Mouse (Mus musculus) frontal cortex, adult 2 months (tissue): ENCODE measurements at regions not wholly inside any gene's neighbourhood (a gene's known extent, or its start where the extent isn't known, plus 50 kb on each side); places are given as distances from the start of the nearest gene placed in this dataset.
A peak's percentile ranks its signal among the peaks of the same experiment; 100 is the strongest.

Experiments
- DNase-seq, 2 experiments: peaks; one replicate each; pipeline ENCODE4 v3.0.0; 2022; ENCODE audit warnings: low spot score in 1 of 2; ENCODE audit errors: extremely low spot score in 1 of 2

- no peak for DNase-seq
These were observed 92.1 kb upstream of the Got2 start for GRCm38 (mm10) chr8:95980405-95980804.

DNA sequence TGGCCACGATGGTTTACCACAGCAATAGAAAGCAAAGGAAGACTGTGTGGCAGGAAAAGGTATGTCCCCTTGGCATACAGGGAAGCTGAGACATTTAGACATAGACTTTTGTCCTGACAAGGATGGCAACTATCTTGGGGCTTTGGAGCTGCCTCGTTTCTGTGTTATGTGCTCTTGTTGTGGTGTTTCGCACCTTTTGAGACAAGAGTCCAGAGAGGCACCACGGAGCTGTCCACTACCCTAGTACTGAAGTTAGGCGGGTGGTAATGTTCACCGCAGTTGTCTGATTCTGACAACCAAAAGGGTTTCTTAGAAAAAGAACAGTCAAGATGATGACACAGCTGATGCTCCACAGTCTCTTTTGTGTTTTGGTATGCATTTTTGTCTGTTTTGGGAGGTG lies 90.9 kb upstream of the Got2 start:
- DNase-seq: no peak

- peak in 1 of 2 experiments; percentile 60 for DNase-seq
These were observed 86.5 kb upstream of the Got2 start for GRCm38 (mm10) chr8:95974889-95975288.

GRCm38 (mm10) chr8:95974231-95974630 lies 85.9 kb upstream of the Got2 start:
- DNase-seq: no peak

DNA sequence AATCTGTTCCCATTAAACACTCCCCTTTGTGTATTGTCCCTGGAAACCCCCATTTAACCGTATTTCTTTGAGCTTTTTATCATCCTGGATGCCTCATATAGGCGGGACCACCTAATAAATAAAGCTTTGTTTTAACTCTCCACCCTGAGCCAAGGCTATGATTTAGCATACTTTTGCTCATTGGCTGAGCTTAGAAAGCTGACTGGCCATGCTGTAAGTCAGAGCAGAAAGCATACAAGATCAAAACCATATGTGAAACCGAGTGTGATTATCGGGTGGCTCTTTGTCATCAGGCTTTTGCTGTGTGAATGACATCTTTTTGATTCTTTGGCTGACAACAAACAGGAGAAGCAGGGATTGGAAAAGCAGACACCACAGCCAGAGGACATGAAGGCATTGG lies 85.2 kb upstream of the Got2 start:
- no peak for DNase-seq

DNA sequence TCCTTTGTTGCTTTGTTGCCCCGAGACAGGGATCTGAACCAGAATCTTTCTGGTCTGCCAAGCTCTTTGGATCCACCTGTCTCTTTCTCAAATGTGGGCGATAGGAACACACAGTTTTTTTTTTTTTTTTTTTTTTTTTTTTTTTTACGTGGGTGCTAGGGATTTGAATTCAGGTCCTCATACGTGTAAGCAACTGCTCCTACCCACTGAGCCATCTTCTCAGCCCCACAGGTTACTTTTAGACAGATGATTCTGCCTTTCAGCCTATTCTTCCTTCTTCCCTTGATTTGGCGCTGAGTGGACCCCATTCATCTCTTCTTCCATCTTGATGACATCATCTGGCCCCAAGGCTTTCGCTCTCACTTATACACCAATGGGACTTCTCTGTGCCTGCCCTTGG lies 80.5 kb upstream of the Got2 start:
- DNase-seq: no peak

GRCm38 (mm10) chr8:95966430-95966829 lies 78.1 kb upstream of the Got2 start:
- DNase-seq: no peak

DNA sequence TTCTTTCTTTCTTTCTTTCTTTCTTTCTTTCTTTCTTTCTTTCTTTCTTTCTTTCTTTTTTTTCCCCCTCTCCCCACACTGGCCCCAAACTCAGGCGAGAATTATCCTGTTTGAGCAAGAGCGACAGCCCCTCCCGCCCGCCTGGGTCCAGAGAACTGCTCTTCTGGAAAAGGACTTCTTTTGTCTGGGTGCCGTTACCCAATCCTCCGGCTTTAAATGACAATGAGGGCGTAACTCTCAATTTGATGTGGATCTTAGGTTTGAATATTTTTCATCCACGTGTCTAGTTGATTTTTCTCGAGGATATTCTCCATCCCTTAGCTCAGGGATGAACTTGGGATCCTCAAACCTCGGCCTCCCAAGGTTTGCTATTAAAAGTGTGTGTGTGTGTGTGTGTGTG lies 63.9 kb upstream of the Got2 start:
- no peak for DNase-seq

DNA sequence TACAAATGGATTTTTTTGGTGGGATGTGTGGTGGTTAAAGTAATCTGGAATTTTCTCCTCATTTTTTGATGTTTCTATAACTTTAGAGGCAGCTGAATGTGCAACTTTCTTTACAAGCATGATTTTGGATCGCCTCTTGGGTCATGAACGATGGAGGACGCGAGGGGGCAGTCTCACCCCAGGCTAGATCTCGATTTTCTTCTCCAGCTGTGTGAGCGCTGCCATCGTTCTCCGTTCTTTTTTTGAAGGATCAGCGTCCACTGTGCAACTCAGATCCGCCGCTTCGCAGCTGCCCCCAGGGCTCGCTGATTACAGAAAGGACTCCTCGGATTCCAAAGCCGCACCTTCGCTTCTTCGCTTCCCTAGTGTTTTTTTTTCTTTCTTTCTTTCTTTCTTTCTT lies 63.4 kb upstream of the Got2 start:
- DNase-seq: peak; percentile 27 to 89
